Mouse (Mus musculus): ENCODE measurements at regions not wholly inside any gene's neighbourhood (a gene's known extent, or its start where the extent isn't known, plus 50 kb on each side); places are given as distances from the start of the nearest gene placed in this dataset.

DNA sequence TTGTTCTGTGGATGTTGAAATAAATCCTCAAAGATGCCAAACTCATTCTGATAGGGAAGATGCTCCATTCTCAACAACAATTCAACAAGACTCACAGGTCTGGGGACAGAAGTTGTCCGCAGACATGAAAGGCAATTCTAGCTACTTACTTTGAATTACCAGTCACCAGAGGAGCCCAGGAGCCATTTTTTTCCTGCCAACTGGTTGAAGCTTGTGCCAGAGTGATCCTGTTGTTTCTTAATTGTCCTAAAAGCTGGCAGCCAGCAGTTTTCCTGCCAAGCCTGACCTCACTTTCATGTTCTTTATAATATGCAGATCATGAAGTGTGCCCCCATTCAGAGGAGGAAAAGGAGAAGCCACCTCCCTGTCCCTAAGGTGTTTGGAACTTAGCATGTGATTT lies 110.0 kb upstream of the Ankrd1 start:
- no peak for DNase-seq (ENCODE audit: low read depth, low spot score)

DNA sequence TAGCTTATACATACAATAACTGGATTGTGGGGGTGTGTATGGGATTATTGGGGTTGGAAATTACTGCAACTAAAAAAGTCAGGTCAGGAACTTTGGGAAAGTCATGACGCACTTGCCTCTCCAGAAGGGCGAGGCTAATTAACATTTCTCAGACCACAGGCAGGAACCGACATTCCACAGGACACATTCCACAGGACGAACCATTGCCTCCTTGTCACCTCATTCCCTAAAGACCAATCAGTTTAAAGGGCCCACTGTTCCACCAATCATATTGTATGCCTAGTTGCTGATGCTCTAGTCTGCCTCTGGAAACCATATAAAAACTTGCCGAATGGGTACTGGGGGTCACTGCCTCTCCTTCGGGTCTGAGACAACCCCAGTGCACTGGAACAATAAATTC lies 113.0 kb upstream of the Pcgf5 start:
- DNase-seq (ENCODE audit: low read depth, low spot score) = no peak

- no peak for DNase-seq (ENCODE audit: low read depth, low spot score)
These were observed 111.3 kb upstream of the Pcgf5 start for GRCm38 (mm10) chr19:36236576-36237345.

- no peak for DNase-seq (ENCODE audit: low read depth, low spot score)
These were observed 110.4 kb upstream of the Pcgf5 start for GRCm38 (mm10) chr19:36237751-36238150.

DNA sequence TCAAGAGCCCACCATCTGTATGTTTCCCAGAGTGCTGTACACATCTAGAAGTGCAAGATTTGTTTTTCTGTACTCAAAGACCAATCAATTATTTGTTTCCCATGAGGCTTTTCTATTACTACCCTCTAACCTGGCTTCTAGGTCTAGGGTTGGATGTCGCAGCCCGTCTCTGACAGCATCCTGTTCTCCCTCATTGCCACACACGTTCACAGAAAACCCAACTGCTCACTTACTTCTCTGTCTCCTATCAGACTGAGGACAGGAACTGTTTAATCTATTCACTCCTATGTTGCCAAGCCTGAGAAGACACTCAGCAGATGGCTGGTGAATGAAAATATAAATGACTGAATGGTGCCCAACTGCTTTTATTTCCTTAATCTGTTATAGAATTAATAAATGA lies 109.6 kb upstream of the Pcgf5 start:
- DNase-seq (ENCODE audit: low read depth, low spot score) = no peak

DNA sequence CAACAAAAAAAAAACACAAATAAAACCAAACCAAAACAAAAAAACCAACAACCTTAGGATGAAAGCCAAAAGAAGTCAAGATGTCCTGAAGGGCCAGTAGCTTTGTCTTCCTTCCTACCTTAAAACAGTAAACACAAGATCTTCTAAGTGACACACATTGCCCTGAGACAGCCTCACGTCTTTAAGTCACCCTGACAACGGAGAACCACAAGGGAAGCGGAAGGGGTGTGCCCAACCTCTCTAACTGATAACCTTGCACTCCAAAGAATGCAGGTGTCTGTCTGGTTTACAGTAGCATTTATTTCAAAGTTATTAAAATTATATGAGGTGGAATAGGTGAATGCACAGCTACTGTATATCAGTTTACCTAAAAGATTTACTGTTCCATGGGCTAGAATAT lies 105.7 kb upstream of the Pcgf5 start:
- no peak for DNase-seq (ENCODE audit: low read depth, low spot score)

GRCm38 (mm10) chr19:36242946-36243345 lies 105.2 kb upstream of the Pcgf5 start:
- DNase-seq (ENCODE audit: low read depth, low spot score) = no peak

- no peak for DNase-seq (ENCODE audit: low read depth, low spot score)
These were observed 95.6 kb upstream of the Pcgf5 start for GRCm38 (mm10) chr19:36252522-36252921.

- peak; percentile 20 for DNase-seq (ENCODE audit: low read depth, low spot score)
These were observed 90.2 kb upstream of the Pcgf5 start for GRCm38 (mm10) chr19:36257748-36258538.

GRCm38 (mm10) chr19:36261819-36262218 lies 86.3 kb upstream of the Pcgf5 start:
- no peak for DNase-seq (ENCODE audit: low read depth, low spot score)

DNA sequence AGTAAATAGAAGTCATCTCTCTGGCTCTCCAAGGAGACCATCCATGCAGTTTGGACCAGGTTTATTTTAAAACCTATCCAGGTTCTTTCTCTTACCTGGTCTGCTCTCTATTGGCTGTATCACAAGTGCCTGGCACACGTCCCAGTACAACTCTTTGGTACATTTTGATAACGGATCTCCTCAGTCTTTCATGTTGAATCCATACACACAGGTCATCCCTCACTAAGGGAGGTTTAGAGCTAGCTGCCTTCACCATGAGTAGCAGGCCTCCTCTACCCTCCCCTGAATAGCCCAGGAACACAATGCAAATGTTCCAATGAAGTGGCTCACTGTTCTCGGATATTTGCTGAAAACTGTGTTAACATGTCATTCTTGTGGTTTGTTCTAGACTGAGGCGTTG lies 84.2 kb upstream of the Pcgf5 start:
- no peak for DNase-seq (ENCODE audit: low read depth, low spot score)

DNA sequence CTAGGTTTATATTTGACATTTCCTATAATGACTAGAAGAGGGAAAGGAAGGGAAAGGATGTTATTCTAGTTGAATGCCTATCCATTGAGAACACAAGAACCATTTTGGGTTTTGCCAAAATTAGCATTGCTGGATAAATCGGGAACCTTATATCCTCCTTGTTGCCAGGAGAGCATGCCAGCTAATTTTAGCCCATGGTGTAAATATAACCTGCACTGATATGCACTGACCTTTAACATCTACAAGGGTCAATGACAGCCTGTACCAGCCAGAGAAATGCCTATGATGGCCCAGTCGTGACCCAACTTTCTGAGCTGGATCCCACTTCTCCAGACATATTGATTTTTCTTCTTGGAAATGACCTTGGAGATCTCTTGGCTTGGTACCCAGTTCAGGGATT lies 83.7 kb upstream of the Pcgf5 start:
- DNase-seq (ENCODE audit: low read depth, low spot score) = no peak

DNA sequence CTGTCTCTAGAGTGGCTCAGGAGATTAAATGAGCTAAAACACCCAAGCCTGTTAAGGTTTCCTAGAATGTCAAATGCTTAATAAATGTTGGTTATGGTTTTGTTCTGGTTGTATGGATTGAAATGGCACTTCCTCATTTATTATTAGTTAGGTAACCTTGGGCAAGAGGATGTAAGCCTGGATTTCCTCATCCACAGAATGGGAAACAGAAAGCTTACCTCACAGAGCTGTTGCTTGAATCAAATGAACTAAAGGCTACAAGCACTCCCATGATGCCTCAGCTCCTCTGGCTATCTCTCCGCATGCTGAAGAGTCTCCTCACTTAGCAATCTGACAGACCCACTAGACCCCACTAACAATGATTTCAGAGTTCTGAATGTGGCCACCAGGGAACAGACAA lies 82.8 kb upstream of the Pcgf5 start:
- DNase-seq (ENCODE audit: low read depth, low spot score) = no peak

DNA sequence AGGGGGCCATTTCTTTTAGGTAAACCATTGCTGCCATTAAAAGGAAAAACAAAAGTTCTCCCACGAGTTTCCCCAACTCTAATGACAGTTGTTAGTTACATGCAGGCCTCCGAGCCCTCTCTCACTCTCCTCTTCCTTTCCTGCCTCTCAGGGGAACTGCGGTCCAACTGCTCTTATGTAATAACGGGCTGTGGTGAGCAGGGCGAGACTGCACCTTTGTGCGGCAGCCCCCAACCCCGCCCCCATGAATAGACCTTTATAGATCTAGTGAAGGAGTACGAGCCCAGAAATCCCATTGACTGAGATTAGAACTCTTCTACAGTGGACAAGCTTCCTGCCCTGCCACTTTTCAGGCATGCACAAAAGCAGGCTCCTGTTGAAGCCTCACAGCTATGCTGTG lies 81.8 kb upstream of the Pcgf5 start:
- DNase-seq (ENCODE audit: low read depth, low spot score) = no peak

GRCm38 (mm10) chr19:36273466-36273865 lies 74.6 kb upstream of the Pcgf5 start:
- no peak for DNase-seq (ENCODE audit: low read depth, low spot score)

DNA sequence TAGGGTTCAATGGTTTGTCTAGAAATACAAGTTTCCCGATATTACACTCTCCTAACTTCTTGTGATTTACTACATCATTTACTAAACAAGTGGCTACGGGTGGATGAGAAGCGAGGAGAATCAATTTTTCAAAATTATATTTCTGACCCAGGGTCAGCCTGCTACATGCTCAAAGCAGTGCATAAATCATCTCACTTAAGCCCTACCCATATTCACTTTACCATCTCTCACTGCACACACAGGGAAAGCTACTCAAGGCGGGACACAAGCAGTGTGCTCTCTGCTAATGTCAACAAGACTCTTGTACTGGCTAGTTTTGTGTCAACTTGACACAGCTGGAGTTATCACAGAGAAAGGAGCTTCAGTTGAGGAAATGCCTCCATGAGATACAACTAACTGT lies 62.6 kb upstream of the Pcgf5 start:
- no peak for DNase-seq (ENCODE audit: low read depth, low spot score)

- DNase-seq (ENCODE audit: low read depth, low spot score) = no peak
These were observed 57.3 kb upstream of the Pcgf5 start for GRCm38 (mm10) chr19:36290778-36291177.

DNA sequence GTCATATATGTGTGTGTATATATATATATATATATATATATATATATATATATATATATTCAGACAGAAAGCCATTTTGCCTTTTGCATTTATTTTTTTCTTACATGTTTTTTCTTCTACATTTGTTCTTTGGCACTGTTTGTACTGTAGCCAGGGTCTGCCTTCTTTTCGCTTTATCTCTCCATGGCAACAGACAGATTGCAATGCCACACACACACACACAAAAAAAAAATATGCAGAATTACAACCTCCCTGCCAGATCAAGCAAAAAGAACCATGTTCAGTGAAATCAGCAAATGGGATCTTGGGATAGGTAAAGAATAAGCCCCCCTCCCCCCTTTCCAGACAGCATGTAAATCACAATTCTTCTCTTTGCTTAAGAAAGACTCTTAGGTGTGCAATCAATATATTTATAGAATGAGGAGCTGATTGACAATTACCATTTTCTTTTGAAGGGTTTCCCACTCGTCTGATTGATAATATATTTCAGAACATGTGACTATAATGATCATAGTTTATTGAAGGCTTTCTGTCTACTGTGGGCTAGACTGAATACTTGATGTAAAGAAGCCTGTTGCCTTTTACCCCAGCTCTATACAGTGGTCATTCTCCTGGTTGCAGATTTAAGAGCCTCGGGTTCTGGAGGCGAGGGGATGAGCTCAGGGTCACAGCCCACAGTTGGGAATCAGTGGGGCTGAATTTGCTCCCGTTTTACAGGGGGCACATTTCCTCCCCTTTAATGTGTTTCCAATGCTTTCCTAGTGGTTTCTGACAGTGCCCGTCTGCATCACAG lies 54.7 kb upstream of the Pcgf5 start:
- peak; percentile 60 for DNase-seq (ENCODE audit: low read depth, low spot score)
